Mouse (Mus musculus) myocyte (in vitro differentiated cells): ENCODE measurements around the gene Lamc2.

Experiments used
- POLR2A ChIP-seq: IDR thresholded peaks from one replicate; pipeline ENCODE4 v1.6.1; 2011; ENCODE audit warnings: low read depth, mild to moderate bottlenecking, control low read depth, moderate library complexity; ENCODE audit not compliant: insufficient read length
- SRF ChIP-seq: IDR thresholded peaks from one replicate; pipeline ENCODE4 v1.6.1; 2011; ENCODE audit warnings: low read depth; ENCODE audit not compliant: control insufficient read depth, insufficient read length
- USF1 ChIP-seq: IDR thresholded peaks from one replicate; pipeline ENCODE4 v1.6.1; 2011; ENCODE audit warnings: low read depth, mild to moderate bottlenecking, control low read depth, moderate library complexity

- TF ChIP-seq SRF (no peak), POLR2A (no peak), USF1 (no peak)
Measured at GRCm38 (mm10) chr1:153075955-153076354, 110.3 kb downstream of the Lamc2 start.
